Mouse (Mus musculus): ENCODE results near the gene Usf1. TPM values are rescaled to one million over a fixed set of nuclear protein-coding genes. Genes with fewer than 3 reads are reported as not detected.
A peak's percentile ranks its signal among the peaks of the same experiment; 100 is the strongest.

The Usf1 gene
- polyA plus RNA-seq, 1 experiment from 2014 or later, result 70.9 TPM

- Histone ChIP-seq H3K9me3 (peaks cover 6% of the 10 kb centered on the region), H3K36me3 (peaks cover 8% of the 10 kb centered on the region; the same call in 1 of the 2 replicates), H3K4me1 (peaks cover 53% of the 10 kb centered on the region), H3K27ac (peak overlapping the region; percentile 80), H3K27me3 (ENCODE audit: insufficient read depth, poor library complexity, severe bottlenecking) (no peaks in the 10 kb centered on the region), H3K4me3 (peak overlapping the region; percentile 31; the same call in 1 of the 2 replicates)
- DNase-seq (ENCODE audit: low spot score), result no peak
- 45% methylated on average over 8 of the region's 8 CpGs for WGBS
Measured at GRCm38 (mm10) chr1:171442413-171442760, 31.3 kb downstream of the Usf1 start.

DNA sequence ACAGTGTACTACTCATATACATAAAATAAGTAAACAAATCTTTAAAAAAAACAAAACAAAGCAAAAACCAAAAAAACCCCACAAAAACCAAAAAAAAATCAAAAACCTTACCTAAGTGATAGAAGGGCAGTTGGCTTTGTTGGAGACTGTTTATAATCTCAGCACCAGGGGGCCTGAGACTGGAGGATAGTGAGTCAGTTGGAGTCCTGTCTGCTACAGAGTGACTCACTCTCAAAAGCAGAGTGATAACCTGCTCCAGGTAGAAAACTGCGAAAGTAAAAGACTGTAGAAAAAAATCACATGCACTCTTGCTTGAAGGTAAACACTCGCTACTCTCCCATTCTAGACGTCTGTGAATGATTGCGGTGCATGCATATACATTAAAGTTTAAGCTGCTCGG lies 33.9 kb downstream of the Usf1 start:
- Histone ChIP-seq H3K27ac (no peak overlapping the region), H3K27me3 (ENCODE audit: insufficient read depth, poor library complexity, severe bottlenecking) (no peaks in the 10 kb centered on the region), H3K4me3 (no peak overlapping the region), H3K4me1 (peaks cover 43% of the 10 kb centered on the region), H3K36me3 (peaks cover 8% of the 10 kb centered on the region; the same call in 1 of the 2 replicates), H3K9me3 (peaks cover 6% of the 10 kb centered on the region)
- 83% methylated on average over 5 of the region's 5 CpGs for WGBS
- no peak for DNase-seq (ENCODE audit: low spot score)

DNA sequence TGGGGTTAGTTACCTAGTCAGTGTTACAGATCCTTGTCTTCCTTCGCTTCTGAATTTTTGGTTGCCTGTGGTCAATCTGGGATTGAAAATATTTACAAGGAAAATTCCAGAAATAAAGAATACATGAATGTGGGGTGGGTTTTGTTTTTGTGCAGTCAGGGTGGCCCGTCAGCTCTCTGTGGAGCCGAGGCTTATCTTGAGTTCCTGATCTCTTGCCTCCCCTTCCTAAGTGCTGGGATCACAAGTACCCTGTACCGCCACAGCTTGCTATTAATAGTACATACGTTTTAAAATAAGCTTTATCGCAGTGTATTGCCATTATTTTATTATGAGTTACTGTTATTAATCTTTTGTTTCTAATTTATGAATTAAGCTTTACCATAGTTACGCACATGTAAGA lies 35.7 kb downstream of the Usf1 start:
- H3K36me3 ChIP-seq, result peaks cover 8% of the 10 kb centered on the region; the same call in 1 of the 2 replicates
- WGBS, result 35% methylated on average over 7 of the region's 7 CpGs
- no peaks in the 10 kb centered on the region for H3K27me3 ChIP-seq (ENCODE audit: insufficient read depth, poor library complexity, severe bottlenecking)
- peak overlapping the region; percentile 22; the same call in 1 of the 2 replicates for H3K4me3 ChIP-seq
- no peak for DNase-seq (ENCODE audit: low spot score)
- H3K4me1 ChIP-seq, result peaks cover 30% of the 10 kb centered on the region
- H3K9me3 ChIP-seq, result peaks cover 6% of the 10 kb centered on the region
- peak overlapping the region; percentile 83 for H3K27ac ChIP-seq

DNA sequence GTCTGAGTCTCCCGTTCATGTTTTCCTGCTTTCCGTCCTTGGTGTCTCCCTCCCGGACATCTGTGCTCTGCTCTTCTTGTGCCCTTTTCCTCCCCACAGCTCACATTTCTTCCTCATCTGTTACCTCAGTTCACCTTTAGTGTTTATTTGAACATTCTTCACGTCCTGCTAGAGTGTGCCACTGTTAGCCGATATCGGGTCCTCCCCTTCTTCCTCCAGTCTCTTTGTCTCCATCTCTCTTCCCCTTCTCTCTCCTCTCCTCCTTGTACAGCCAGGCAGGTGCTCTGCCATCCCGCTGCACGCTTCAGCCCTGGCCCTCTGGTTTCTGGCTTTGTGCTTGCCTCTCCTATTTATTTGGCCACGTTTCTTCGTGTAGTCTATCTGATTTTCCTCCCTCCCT lies 36.6 kb downstream of the Usf1 start:
- no peaks in the 10 kb centered on the region for H3K27me3 ChIP-seq (ENCODE audit: insufficient read depth, poor library complexity, severe bottlenecking)
- peak overlapping the region; percentile 83 for H3K27ac ChIP-seq

GRCm38 (mm10) chr1:171450062-171450461 lies 38.9 kb downstream of the Usf1 start:
- 75% methylated on average over 11 of the region's 11 CpGs for WGBS
- Histone ChIP-seq H3K27ac (no peak overlapping the region), H3K4me1 (peaks cover 24% of the 10 kb centered on the region), H3K9me3 (no peaks in the 10 kb centered on the region), H3K4me3 (no peak overlapping the region), H3K36me3 (0 out of 2 replicates have a peak, but pooled peaks cover 4% of the 10 kb centered on the region), H3K27me3 (ENCODE audit: insufficient read depth, poor library complexity, severe bottlenecking) (no peaks in the 10 kb centered on the region)
- no peak for DNase-seq (ENCODE audit: low spot score)

More for the DNA sequence above, 36.6 kb downstream of the Usf1 start:
- 35% methylated on average over 10 of the region's 10 CpGs for WGBS
- H3K4me3 ChIP-seq, result no peak overlapping the region
- no peak for DNase-seq (ENCODE audit: low spot score)
- H3K36me3 ChIP-seq, result peaks cover 8% of the 10 kb centered on the region; the same call in 1 of the 2 replicates
- peaks cover 24% of the 10 kb centered on the region for H3K4me1 ChIP-seq
- peaks cover 6% of the 10 kb centered on the region for H3K9me3 ChIP-seq

GRCm38 (mm10) chr1:171451001-171451400 lies 39.9 kb downstream of the Usf1 start:
- no peaks in the 10 kb centered on the region for H3K27me3 ChIP-seq (ENCODE audit: insufficient read depth, poor library complexity, severe bottlenecking)
- WGBS, result 79% methylated on average over 10 of the region's 10 CpGs
- H3K9me3 ChIP-seq, result no peaks in the 10 kb centered on the region
- peaks cover 24% of the 10 kb centered on the region for H3K4me1 ChIP-seq
- H3K27ac ChIP-seq, result no peak overlapping the region
- no peak overlapping the region for H3K4me3 ChIP-seq
- DNase-seq (ENCODE audit: low spot score), result no peak
- 0 out of 2 replicates have a peak, but pooled peaks cover 3% of the 10 kb centered on the region for H3K36me3 ChIP-seq

DNA sequence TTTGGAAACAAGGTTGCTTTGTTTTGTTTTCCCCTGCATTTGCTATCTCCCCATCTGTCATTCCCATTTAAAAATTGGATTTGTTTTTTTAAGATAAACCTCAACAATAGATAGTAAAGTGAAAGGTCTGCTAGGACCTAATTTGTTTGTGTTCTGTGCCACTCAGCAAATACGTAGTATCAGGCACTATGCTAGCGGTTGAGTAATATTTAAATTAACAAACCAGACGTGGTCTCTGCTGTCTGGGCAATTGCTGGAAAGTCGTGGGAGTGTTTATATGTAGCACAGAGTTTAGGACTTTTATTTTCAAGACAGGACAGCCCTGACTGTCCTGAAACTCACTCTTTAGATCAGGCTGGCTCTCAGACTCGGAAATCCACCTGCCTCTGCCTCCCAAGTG lies 41.4 kb downstream of the Usf1 start:
- no peaks in the 10 kb centered on the region for H3K27me3 ChIP-seq (ENCODE audit: insufficient read depth, poor library complexity, severe bottlenecking)
- WGBS, result 67% methylated on average over 5 of the region's 5 CpGs
- H3K9me3 ChIP-seq, result no peaks in the 10 kb centered on the region
- peaks cover 11% of the 10 kb centered on the region for H3K4me1 ChIP-seq
- no peak overlapping the region for H3K4me3 ChIP-seq
- no peak overlapping the region for H3K27ac ChIP-seq
- no peaks in the 10 kb centered on the region for H3K36me3 ChIP-seq
- DNase-seq (ENCODE audit: low spot score), result no peak

DNA sequence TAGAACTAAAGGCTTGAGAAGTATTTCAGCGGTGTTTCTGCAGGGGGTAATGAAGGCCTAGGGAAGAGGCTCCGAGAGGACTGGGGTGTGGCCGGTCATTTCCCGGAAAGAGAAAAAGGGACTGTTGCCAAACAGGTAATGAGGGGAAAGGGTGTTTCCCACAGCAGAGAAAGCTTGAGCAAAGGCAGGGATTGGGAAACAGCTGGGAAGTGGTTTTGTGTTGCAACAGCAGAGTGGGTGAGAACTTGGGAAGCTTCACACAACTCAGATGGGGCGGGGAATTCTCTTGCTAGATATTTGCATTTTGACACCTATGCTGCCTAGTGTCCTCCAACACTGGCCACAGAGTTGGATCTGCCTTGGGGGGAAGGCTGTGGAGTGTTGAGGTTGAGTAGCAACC lies 41.8 kb downstream of the Usf1 start:
- WGBS, result 81% methylated on average over 5 of the region's 5 CpGs
- H3K9me3 ChIP-seq, result no peaks in the 10 kb centered on the region
- H3K36me3 ChIP-seq, result no peaks in the 10 kb centered on the region
- DNase-seq (ENCODE audit: low spot score), result no peak
- H3K4me1 ChIP-seq, result peaks cover 7% of the 10 kb centered on the region
- no peak overlapping the region for H3K27ac ChIP-seq
- no peaks in the 10 kb centered on the region for H3K27me3 ChIP-seq (ENCODE audit: insufficient read depth, poor library complexity, severe bottlenecking)
- H3K4me3 ChIP-seq, result no peak overlapping the region

GRCm38 (mm10) chr1:171454926-171455325 lies 43.8 kb downstream of the Usf1 start:
- Histone ChIP-seq H3K9me3 (no peaks in the 10 kb centered on the region), H3K4me1 (peaks cover 13% of the 10 kb centered on the region), H3K27me3 (ENCODE audit: insufficient read depth, poor library complexity, severe bottlenecking) (no peaks in the 10 kb centered on the region), H3K36me3 (no peaks in the 10 kb centered on the region), H3K4me3 (no peak overlapping the region), H3K27ac (no peak overlapping the region)
- WGBS, result 77% methylated on average over 6 of the region's 6 CpGs
- DNase-seq (ENCODE audit: low spot score), result no peak

DNA sequence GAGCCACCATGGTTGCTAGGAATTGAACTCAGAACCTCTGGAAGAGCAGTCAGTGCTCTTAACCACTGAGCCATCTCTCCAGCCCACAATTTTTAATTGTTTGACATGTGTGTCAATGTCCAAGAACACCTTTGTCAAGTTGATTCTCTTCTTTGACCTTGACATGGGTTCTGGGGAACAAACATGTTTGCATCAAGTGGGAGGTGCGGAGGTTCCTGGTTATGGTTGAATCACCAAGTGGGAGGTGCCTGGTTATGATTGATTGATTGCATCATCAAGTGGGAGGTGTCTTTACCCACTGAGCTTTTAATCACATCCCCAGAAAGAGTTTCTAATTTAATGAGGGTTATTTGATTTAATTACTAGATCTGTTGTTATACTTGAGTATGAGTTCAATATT lies 46.5 kb downstream of the Usf1 start:
- Histone ChIP-seq H3K27ac (no peak overlapping the region), H3K9me3 (no peaks in the 10 kb centered on the region), H3K4me3 (no peak overlapping the region), H3K27me3 (ENCODE audit: insufficient read depth, poor library complexity, severe bottlenecking) (no peaks in the 10 kb centered on the region), H3K4me1 (peaks cover 10% of the 10 kb centered on the region), H3K36me3 (peaks cover 24% of the 10 kb centered on the region)
- no peak for DNase-seq (ENCODE audit: low spot score)
- WGBS, result 95% methylated on average over 1 of the region's 1 CpGs

DNA sequence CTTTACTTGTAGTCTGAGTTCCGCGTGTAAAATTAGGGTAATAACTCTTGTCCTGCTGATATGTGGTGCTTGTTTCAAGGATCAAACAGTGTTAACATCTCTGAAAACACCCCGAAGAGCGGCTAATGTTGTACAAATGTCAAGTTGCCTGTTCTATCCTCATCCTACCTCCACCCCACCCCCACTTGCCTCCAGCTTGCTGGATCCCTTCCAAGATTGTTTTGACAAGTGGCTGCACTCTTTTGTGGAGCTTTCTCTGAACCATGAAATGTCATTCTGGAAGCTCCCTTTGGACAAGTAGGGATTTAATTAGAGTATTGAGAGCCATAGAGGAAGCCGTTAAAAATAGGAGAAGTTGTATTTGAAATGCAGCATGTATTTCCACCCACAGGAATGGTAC lies 48.7 kb downstream of the Usf1 start:
- H3K36me3 ChIP-seq, result peaks cover 40% of the 10 kb centered on the region
- H3K27ac ChIP-seq, result no peak overlapping the region
- H3K27me3 ChIP-seq (ENCODE audit: insufficient read depth, poor library complexity, severe bottlenecking), result no peaks in the 10 kb centered on the region
- peaks cover 10% of the 10 kb centered on the region for H3K4me1 ChIP-seq
- H3K4me3 ChIP-seq, result no peak overlapping the region
- H3K9me3 ChIP-seq, result no peaks in the 10 kb centered on the region
- DNase-seq (ENCODE audit: low spot score), result no peak
- 73% methylated on average over 5 of the region's 5 CpGs for WGBS

DNA sequence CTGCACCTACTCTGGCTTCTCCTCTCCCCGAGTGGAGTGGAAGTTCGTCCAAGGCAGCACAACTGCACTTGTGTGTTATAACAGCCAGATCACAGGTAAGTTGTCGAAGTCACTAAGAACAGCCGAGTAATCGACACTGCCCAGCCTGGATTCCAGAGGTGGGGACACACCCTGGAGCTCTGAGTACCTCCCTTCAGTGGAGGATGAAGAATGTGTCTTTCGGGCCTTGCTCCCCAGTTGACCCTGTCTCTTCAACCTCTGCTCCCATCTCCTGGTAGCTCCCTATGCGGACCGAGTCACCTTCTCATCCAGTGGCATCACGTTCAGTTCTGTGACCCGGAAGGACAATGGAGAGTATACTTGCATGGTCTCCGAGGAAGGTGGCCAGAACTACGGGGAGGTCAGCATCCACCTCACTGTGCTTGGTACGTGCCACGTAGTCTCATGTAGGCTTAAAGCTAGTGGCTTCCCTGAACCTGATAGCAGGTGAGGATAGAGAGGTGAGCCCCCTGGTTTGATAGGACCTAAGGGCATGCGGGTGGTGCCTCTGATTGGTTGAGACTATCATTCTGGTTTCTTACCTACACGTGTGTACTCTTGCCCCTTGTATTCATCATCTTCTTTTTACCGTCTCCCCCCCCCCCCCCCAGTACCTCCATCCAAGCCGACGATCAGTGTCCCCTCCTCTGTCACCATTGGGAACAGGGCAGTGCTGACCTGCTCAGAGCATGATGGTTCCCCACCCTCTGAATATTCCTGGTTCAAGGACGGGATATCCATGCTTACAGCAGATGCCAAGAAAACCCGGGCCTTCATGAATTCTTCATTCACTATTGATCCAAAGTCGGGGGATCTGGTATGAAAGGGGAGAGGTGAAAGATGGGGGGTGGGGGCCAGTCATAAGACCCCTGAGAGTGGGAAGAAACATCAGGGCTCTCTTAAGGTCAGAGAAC lies 49.7 kb downstream of the Usf1 start:
- Histone ChIP-seq H3K27me3 (ENCODE audit: insufficient read depth, poor library complexity, severe bottlenecking) (no peaks in the 10 kb centered on the region), H3K36me3 (peaks cover 40% of the 10 kb centered on the region), H3K9me3 (no peaks in the 10 kb centered on the region), H3K4me3 (no peak overlapping the region), H3K4me1 (peaks cover 10% of the 10 kb centered on the region), H3K27ac (no peak overlapping the region)
- DNase-seq (ENCODE audit: low spot score), result no peak
- WGBS, result 89% methylated on average over 22 of the region's 22 CpGs

GRCm38 (mm10) chr1:171463133-171463532 lies 52.0 kb downstream of the Usf1 start:
- DNase-seq (ENCODE audit: low spot score), result no peak
- no peaks in the 10 kb centered on the region for H3K27me3 ChIP-seq (ENCODE audit: insufficient read depth, poor library complexity, severe bottlenecking)
- peaks cover 40% of the 10 kb centered on the region for H3K36me3 ChIP-seq
- H3K27ac ChIP-seq, result no peak overlapping the region
- peaks cover 10% of the 10 kb centered on the region for H3K4me1 ChIP-seq
- WGBS, result 88% methylated on average over 3 of the region's 3 CpGs
- H3K4me3 ChIP-seq, result no peak overlapping the region
- no peaks in the 10 kb centered on the region for H3K9me3 ChIP-seq
